Mouse (Mus musculus): ENCODE measurements around the gene Cd44.

Gene Cd44

DNA sequence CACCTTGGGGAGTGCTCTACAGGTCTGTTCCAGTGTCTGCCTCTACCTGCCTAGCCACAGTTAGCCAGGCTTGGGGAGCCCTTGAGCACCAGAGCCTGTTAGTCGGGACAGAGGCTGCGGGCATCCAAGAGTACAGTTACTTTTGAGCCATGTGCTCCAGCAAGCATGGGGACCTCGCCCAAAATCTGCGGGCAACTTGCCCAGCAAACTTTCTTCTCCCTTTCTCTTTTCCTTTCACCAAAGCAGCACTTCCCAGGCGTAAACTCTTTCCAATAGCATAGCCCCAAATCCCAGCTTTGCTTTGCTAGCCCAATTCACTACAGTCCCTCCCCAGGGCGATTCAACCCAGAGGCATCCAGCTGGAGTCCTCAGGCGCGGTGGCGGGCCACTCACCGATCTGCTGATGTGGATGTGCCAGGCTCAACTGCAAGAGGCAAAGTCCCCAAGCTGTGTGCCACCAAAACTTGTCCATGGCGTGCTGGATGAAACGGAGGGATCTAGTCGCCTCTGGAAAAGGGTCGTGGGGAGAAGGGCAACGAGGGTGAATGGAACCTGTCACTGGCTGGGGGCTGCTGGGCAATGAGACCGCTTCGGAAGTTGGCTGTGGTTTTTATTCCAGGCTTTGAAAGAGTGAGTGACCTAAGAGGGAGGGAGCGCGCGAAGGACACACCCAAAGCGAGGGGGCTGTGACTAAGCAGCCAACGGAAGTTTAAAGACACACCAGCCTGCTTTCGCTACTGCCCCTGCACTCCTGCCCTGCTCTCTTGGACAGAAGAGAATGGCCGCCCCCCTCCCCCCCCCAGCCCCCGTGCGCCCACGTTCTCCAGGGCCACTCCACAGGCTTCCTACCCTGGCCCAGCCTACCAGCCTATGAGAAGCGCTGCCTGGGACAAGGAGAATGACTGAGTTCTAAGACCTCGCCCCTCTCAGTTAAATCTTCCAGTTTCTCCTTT, at the start of gene Cd44:
Gene Cd44, minus strand, starts transcription at position 791 of the 953 bp plus-strand sequence.
- DNase-seq (ENCODE audit: low spot score): no peak

DNA sequence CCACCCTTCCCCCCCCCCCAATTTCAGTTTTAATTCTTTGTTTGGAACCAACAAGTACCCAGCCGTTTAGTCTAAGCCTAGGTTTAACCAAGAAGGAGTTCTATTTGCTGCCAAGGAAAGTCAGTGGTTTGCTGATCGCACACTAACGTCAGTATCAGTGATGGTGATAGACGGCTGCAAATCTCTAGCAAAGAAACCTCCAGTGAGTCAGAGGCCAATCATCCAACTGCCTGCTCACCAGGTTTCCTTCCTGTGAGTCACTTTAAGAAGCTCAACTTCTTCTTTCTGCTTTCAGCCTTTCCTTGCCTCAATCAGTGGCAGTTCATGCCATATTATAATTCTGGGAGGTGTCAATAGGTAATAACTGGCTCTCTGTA, 47.0 kb upstream of the Cd44 start:
- DNase-seq (ENCODE audit: low spot score): no peak

- no peak for DNase-seq (ENCODE audit: low spot score)
Measured at GRCm38 (mm10) chr2:102947846-102948480, 46.5 kb upstream of the Cd44 start.

DNA sequence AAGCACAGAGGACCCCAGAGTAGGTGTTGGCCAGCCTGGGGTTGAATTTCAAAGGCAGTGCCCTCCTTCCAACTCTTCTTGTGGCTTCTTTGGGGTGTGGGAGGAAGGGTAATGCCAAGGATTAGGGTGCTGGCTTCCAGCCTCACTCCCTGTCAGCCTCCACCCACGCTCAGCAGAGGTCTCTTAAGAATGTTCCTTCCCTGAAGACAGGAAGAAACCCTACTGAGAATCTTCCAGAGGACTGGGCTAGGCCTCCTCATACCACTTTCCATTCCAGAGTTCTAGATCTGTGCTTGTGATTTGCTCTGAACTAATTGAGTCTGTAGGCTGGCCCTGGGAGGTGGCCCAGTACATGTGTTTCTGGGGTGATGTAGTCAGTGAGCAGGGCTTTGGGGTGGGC, 43.6 kb upstream of the Cd44 start:
- no peak for DNase-seq (ENCODE audit: low spot score)

DNA sequence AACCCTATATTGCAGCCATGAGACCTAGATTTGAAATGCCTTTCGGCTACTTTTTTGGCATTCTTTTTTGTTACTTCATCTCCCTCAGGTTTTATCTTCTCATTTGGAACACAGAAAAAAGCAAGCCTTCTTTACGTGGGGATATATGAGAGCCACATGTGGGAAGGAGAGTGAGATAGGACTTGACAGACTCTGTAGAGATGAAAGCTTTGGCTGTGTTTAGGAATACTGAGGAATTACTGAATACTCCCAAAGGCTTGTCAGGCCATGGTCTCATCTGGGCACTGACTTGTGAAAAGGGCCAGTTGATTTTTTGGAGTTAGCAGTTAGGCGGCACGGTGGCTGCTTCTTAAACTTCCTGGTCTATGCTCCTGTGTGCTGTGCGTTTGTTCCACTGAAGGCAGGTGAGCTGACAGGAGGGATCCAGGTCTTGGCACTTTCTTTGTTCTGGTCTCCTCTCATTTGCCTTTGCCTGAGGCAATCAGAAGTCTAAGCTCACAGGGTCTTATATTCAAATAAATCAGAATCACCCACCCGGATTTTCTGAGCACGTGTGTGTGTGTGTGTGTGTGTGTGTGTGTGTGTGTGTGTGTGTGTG, 43.0 kb upstream of the Cd44 start:
- DNase-seq (ENCODE audit: low spot score): no peak

DNA sequence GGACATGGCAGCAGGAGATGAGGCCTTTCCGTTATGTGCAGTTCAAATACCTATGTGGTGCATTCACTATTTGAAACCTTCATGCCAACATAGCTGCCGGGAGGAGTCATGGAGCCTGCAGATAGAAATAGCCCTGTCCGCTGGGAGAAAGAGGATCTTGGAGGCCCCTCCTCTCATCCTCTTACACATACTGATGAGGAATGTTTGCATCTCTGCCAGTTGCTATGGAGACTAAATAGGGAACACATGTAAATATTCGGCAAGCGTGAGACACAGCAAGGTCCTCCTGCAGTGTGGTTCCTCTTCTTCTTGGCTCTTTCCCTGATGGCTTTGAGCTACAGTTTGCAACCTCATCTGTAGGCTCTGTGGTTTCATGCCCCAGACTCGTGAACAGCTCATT, 42.5 kb upstream of the Cd44 start:
- DNase-seq (ENCODE audit: low spot score): peak; percentile 54

DNA sequence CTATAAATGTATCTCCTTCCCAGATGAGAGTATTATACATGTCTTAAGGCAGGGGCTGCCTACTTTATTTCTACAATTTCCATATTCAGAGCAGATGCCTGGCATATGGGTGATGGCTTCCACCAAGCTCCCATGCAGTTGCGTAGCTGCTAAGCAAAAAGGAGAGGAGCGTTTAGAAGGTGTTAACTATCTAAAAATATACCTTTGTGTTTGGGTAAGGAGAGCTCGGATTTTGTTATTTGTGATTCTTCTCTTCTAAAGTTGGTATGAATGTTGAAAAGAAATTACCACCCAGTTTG, 41.3 kb upstream of the Cd44 start:
- no peak for DNase-seq (ENCODE audit: low spot score)

DNA sequence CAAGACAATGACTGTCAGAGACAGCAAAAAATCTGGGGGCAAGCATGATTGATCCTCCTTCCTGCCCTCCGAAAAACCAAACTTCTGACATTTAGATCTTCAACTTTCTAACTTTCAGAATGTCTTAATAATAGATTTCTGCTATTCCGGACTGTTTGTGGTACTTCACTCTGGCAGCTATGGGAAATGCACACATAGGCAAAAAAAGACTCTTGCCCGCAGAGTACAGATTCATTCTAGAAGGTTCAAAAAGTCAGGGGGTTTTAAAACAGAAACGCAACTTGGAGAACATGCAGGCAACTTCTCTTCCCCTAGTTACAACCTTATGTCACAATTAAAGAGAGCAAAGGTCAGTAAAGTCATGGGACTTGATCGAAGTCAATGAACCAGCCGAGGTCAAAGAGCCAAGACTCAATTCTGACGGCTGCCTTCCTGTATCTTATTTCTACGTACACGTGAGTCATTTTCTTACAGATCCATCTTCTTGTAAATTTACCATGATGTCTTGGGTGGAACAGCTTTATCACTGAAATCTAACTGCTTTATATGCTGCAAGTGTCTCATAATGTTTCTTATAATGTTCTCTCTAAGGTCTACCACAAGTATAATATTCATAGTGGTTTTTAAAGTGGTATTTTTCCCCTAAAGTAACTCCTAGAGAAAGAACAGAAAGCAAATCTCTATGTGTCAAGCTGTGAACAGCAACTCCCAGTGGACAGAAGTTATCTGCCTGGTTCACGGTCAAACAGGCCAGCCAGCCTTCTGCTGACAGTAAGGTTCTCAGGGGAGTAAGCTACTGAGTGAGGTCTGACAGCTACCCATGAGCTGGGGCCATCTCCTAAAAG, 40.7 kb upstream of the Cd44 start:
- DNase-seq (ENCODE audit: low spot score): no peak

- DNase-seq (ENCODE audit: low spot score): no peak
Measured at GRCm38 (mm10) chr2:102940813-102941361, 39.4 kb upstream of the Cd44 start.

DNA sequence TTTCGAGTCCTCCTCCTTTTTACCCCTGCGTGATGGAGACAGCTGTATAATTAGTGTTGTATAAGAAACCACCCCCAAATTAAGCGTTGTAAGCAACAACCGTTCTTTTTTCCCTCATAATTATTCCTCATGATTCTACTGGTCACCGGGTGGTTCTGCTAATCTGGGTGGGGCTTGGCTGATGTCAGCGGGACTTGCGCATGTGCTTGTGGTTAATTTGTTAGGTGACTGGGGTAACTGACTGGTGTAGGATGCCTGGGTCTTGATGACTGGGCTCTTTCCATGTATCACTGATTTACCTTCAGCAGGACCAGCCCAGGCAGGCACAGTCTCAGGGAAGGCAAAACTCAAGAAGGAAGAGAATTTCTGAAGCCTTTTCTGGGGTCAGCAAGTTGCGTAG, 38.7 kb upstream of the Cd44 start:
- no peak for DNase-seq (ENCODE audit: low spot score)

- DNase-seq (ENCODE audit: low spot score): no peak
Measured at GRCm38 (mm10) chr2:102936886-102937285, 35.4 kb upstream of the Cd44 start.

DNA sequence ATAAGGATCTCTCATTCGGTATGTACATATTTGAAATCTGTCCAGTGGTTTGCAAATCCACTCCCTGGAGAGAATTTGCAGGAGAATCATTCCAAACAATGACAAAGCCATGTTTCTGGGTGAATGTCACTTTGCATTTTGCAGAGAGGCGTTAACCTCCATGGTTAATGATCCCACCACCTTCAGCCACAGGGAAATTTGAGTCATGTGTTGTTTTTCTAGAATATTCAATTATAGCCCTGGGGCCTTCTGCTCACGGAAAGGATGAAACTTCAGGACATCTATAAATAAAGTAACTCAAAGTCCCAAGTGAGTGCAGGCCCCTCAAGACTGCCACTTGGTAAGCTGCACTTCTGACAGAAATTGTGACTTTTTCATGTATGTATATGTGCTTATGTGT, 33.4 kb upstream of the Cd44 start:
- no peak for DNase-seq (ENCODE audit: low spot score)

DNA sequence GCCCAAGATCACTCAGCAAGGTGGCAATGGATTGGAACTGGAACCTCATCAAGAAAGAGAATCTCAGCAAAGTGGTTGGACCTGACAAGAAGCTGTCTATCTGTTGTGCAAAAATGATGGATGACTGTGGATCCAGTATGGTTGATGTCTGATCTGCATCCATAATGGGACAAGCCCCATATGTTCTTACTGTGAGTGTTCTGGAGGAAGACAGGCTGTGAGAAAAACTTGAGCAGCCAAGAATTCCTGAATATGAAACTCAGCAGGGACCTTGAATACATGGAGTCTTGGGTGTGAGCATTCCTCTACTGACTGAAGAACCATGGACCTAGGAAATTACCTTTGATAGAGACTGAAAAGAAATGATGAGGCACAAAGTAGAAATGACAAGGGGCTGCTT, 32.3 kb upstream of the Cd44 start:
- DNase-seq (ENCODE audit: low spot score): no peak

DNA sequence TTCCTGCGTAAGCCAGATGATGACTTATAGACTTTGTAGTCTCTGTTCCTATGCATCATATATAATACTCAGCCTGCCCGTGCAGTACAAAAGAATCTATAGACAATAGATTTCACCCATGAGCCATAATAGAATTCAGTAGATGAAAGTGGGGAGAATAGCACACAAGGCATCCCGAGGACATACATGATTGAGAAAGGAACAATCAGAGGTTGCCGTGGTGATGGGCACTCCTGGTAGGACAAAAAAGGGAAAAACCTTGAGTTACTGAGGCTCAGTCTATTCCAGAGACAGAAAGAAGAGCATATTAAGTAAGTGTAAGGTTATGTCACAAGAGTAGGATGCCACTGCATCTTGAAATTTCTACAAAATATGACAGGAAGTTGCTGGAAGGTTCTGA, 31.7 kb upstream of the Cd44 start:
- DNase-seq (ENCODE audit: low spot score): no peak

GRCm38 (mm10) chr2:102932667-102933066, 31.2 kb upstream of the Cd44 start:
- no peak for DNase-seq (ENCODE audit: low spot score)

- DNase-seq (ENCODE audit: low spot score): no peak
Measured at GRCm38 (mm10) chr2:102928211-102928610, 26.7 kb upstream of the Cd44 start.

- DNase-seq (ENCODE audit: low spot score): no peak
Measured at GRCm38 (mm10) chr2:102924480-102924879, 23.0 kb upstream of the Cd44 start.

GRCm38 (mm10) chr2:102923682-102924081, 22.2 kb upstream of the Cd44 start:
- DNase-seq (ENCODE audit: low spot score): no peak

GRCm38 (mm10) chr2:102922066-102922465, 20.6 kb upstream of the Cd44 start:
- DNase-seq (ENCODE audit: low spot score): no peak

GRCm38 (mm10) chr2:102918301-102918700, 16.8 kb upstream of the Cd44 start:
- no peak for DNase-seq (ENCODE audit: low spot score)

GRCm38 (mm10) chr2:102916596-102916995, 15.1 kb upstream of the Cd44 start:
- DNase-seq (ENCODE audit: low spot score): no peak

DNA sequence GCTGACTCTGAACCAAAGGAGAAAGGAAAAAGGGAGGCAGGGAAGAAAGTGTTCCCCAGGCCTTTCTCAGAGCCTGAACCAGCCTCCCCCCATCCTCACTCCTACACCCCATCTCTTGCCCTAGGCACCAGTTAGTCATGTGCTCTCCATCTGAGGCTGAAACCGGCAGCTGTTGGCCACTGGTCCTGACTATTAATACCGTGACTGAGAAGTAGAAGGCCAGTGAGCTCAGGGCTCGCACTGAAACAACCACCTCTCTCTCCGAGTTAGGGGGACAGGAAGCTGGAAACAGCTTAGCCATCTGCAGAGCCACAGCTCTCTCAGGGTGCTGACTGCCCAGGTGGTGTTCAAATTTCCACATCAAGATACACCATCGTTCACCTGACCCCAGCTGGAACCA, 13.2 kb upstream of the Cd44 start:
- DNase-seq (ENCODE audit: low spot score): no peak

Data from layer of hippocampus, adult 9-10 months (tissue).